Mouse (Mus musculus): ENCODE measurements around the gene Optc. TPM values are rescaled to one million over a fixed set of nuclear protein-coding genes. Genes with fewer than 3 reads are reported as not detected.

Optc gene
- 3.0 and 3.9 TPM in 2 replicates for polyA plus RNA-seq (2015; fragmentation: Nextera tagmentation; extraction: Ambion mirVana)

- H3K4me1 ChIP-seq (replicated peaks): peaks cover 33% of the 10 kb centered on the region
- H3K36me3 ChIP-seq: no peaks in the 10 kb centered on the region
- H3K4me3 ChIP-seq: peak within 1 kb of the TSS; percentile 42
- WGBS: 2% methylated on average over 30 of the region's 30 CpGs
- ATAC-seq (ENCODE audit: low FRiP score, low read depth): peak; percentile 89
- peak within 1 kb of the TSS; percentile 85 for H3K27ac ChIP-seq (replicated peaks)
- H3K27me3 ChIP-seq: no peaks in the 10 kb centered on the region
- peak within 1 kb of the TSS; percentile 64 for H3K9ac ChIP-seq
- no peaks in the 10 kb centered on the region for H3K9me3 ChIP-seq
- peak within 1 kb of the TSS; percentile 90 for H3K4me2 ChIP-seq
Measured at GRCm38 (mm10) chr1:133907949-133908658, at the start of gene Optc. Optc (minus strand) TSS chr1:133907999.

DNA sequence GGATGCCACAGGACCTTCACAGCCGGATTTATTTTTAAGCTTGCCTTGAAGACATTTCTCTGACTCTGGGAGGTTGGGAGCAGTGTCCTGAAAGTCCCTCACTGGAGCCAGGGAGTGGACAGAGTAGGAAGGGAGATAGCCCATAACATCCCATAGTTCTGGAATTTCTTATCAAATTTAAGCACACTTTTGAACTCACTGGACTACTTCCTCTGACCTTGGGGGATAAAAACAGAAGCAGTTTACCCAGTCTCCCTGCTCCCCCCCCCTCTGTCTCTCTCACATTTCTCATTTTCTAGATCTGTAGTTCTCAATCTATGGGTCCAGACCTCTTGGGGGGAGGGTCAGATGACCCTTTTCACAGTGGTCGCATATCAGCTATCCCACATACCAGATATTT is 46.2 kb upstream of the Optc start:
- no peaks in the 10 kb centered on the region for H3K27me3 ChIP-seq
- H3K4me1 ChIP-seq (replicated peaks): peaks cover 8% of the 10 kb centered on the region
- H3K9ac ChIP-seq: no peak overlapping the region
- no peaks in the 10 kb centered on the region for H3K36me3 ChIP-seq
- peak overlapping the region; percentile 1; the same call in 1 of the 2 replicates for H3K4me2 ChIP-seq
- 68% methylated on average over 2 of the region's 2 CpGs for WGBS
- no peak for ATAC-seq (ENCODE audit: low FRiP score, low read depth)
- H3K4me3 ChIP-seq: no peak overlapping the region
- peak overlapping the region; percentile 46 for H3K27ac ChIP-seq (replicated peaks)
- no peaks in the 10 kb centered on the region for H3K9me3 ChIP-seq

GRCm38 (mm10) chr1:133953261-133953742 is 45.5 kb upstream of the Optc start:
- 39% methylated on average over 9 of the region's 9 CpGs for WGBS
- Histone ChIP-seq H3K36me3 (no peaks in the 10 kb centered on the region), H3K27me3 (no peaks in the 10 kb centered on the region), H3K9ac (no peak overlapping the region), H3K4me1 (replicated peaks) (peaks cover 8% of the 10 kb centered on the region), H3K9me3 (no peaks in the 10 kb centered on the region), H3K27ac (replicated peaks) (peak overlapping the region; percentile 46), H3K4me2 (peak overlapping the region; percentile 1; the same call in 1 of the 2 replicates), H3K4me3 (no peak overlapping the region)
- no peak for ATAC-seq (ENCODE audit: low FRiP score, low read depth)

DNA sequence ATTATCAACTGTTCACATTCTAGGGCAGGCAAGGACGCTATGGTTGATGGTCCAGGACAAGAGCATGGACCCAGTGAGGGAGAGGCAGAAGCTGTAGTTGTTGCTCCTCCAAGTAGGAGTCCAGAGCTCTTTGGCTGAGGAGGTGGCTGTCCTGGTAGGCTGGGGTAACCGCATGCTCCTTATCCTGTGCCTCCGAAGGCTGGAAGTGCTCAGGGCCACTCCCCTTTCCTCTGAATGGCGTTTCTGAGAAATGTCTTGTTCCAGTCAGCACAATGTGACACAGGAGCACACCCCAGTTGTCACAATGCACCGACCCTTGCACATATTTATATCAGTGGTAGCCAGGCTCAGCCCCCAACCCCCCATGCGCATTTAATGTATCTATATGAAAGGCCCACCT is 43.8 kb upstream of the Optc start:
- H3K4me3 ChIP-seq: no peak overlapping the region
- H3K27me3 ChIP-seq: no peaks in the 10 kb centered on the region
- WGBS: 70% methylated on average over 6 of the region's 6 CpGs
- H3K36me3 ChIP-seq: no peaks in the 10 kb centered on the region
- no peak overlapping the region for H3K9ac ChIP-seq
- H3K4me2 ChIP-seq: no peak overlapping the region
- no peak for ATAC-seq (ENCODE audit: low FRiP score, low read depth)
- H3K27ac ChIP-seq (replicated peaks): no peak overlapping the region
- no peaks in the 10 kb centered on the region for H3K9me3 ChIP-seq
- H3K4me1 ChIP-seq (replicated peaks): peaks cover 8% of the 10 kb centered on the region

DNA sequence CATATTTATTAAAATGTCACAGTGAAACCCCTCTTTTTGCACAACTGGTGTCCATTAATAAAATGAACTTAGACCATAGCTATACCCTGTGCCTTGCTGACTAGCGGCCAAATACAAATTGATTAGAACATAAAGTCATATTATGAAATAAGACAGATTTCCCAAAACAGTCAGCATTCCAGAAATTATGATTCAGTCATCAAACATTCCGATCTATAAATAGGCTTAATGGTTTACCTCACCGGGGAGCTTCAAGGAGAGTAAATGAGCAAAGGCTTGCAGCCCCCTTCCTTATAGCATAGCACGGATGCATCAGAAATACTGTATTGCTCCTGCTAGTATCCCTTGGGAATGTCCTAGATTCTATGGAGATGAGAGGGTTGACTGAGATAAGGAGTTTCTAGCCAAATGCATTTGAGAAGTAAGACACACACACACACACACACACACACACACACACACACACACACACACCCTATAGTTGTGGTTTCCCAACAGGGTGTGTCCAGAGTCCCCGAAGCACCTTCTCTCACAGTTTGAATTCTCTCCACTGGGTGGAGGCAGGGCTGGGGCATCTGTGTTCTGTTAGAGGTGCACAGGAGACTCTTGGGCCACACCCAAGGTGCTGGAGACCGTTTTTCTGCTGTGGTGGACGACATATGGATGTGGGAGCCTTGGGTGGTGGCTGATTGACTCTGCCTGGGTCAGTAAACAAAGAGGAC is 42.4 kb upstream of the Optc start:
- H3K9me3 ChIP-seq: no peaks in the 10 kb centered on the region
- no peaks in the 10 kb centered on the region for H3K27me3 ChIP-seq
- no peak overlapping the region for H3K9ac ChIP-seq
- H3K27ac ChIP-seq (replicated peaks): no peak overlapping the region
- no peak overlapping the region for H3K4me2 ChIP-seq
- H3K4me1 ChIP-seq (replicated peaks): peaks cover 8% of the 10 kb centered on the region
- WGBS: 70% methylated on average over 7 of the region's 7 CpGs
- ATAC-seq (ENCODE audit: low FRiP score, low read depth): no peak
- H3K36me3 ChIP-seq: no peaks in the 10 kb centered on the region
- H3K4me3 ChIP-seq: no peak overlapping the region

DNA sequence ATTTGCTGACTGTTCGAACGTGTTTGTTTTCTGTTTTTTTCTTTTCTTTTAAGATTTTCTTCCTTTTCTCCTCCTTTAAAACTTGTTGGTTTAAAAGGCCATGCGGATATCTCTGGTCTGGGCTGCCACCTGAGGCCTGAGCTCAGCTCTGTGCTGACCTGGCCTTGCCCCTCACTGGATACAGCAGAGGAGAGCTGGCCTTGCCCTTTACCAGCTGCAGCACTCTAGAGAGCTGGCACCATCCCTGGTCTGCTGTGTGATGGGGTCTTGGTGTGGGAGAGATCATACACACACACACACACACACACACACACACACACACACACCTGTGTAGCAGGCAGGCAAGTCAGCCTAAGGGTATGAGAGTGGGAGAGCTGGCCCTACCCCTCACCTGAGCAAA is 37.3 kb upstream of the Optc start:
- Histone ChIP-seq H3K9ac (no peak overlapping the region), H3K4me1 (replicated peaks) (no peaks in the 10 kb centered on the region), H3K9me3 (no peaks in the 10 kb centered on the region), H3K27me3 (no peaks in the 10 kb centered on the region), H3K4me3 (no peak overlapping the region), H3K4me2 (no peak overlapping the region), H3K36me3 (no peaks in the 10 kb centered on the region), H3K27ac (replicated peaks) (no peak overlapping the region)
- WGBS: 92% methylated on average over 3 of the region's 3 CpGs
- ATAC-seq (ENCODE audit: low FRiP score, low read depth): no peak

DNA sequence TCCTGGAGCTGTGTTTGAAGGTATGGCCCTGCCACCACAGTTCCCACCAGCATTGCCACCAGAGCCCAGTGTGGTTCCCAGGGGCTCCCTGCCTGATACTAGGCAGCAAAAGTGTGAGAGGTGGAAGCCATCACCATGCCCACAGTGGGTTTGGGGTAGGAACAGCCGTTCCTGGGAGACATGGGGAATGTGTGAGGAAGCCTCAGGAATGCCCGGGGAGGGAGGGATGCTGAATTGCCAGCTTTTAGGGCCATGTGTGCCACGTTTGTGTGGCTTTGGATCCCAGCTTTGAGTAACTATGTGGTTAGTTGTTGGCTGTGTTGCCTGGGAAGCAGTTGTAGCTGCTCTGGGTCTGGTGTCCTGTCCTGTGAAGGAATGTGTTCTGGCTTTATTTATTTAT is 34.1 kb upstream of the Optc start:
- 83% methylated on average over 3 of the region's 3 CpGs for WGBS
- H3K27me3 ChIP-seq: no peaks in the 10 kb centered on the region
- no peaks in the 10 kb centered on the region for H3K9me3 ChIP-seq
- no peak overlapping the region for H3K4me2 ChIP-seq
- no peak overlapping the region for H3K27ac ChIP-seq (replicated peaks)
- no peaks in the 10 kb centered on the region for H3K4me1 ChIP-seq (replicated peaks)
- no peak overlapping the region for H3K4me3 ChIP-seq
- H3K36me3 ChIP-seq: no peaks in the 10 kb centered on the region
- no peak overlapping the region for H3K9ac ChIP-seq
- no peak for ATAC-seq (ENCODE audit: low FRiP score, low read depth)

DNA sequence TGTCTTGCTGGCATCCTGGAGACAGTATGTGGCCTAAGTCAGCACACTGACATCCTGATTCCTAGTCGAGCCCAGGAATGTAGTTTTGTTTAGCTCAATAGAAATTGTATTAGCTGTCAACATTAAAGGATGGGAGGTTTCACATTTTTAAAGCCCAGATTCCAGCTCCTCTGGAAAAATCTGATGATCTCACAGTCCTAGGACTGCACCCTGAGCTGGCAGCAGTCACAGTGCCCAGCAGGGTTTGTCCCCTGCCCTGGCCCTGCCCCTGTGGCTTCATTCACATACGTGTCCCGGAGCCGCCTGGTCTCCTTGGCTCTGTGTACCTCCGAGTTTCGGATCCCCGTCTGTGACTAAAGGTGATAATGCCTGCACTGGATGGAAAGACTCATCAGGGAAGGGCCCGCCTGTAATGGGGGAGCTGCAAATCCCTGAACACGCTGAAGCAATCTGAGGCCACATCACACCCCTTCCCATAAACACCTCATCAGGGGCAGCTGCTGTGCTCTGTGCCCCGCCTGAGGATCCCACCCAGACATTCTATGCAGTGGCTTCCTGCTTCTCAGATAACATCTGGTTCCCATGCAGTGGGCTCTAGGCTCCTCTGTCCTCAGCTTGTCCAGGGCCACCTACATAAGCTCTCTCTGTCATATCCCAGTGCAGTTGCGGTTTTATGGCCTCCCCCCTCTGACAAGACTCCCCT is 33.5 kb upstream of the Optc start:
- Histone ChIP-seq H3K27ac (replicated peaks) (no peak overlapping the region), H3K4me2 (no peak overlapping the region), H3K36me3 (no peaks in the 10 kb centered on the region), H3K27me3 (no peaks in the 10 kb centered on the region), H3K4me3 (no peak overlapping the region), H3K9me3 (no peaks in the 10 kb centered on the region), H3K4me1 (replicated peaks) (no peaks in the 10 kb centered on the region), H3K9ac (no peak overlapping the region)
- WGBS: 73% methylated on average over 11 of the region's 11 CpGs
- no peak for ATAC-seq (ENCODE audit: low FRiP score, low read depth)

DNA sequence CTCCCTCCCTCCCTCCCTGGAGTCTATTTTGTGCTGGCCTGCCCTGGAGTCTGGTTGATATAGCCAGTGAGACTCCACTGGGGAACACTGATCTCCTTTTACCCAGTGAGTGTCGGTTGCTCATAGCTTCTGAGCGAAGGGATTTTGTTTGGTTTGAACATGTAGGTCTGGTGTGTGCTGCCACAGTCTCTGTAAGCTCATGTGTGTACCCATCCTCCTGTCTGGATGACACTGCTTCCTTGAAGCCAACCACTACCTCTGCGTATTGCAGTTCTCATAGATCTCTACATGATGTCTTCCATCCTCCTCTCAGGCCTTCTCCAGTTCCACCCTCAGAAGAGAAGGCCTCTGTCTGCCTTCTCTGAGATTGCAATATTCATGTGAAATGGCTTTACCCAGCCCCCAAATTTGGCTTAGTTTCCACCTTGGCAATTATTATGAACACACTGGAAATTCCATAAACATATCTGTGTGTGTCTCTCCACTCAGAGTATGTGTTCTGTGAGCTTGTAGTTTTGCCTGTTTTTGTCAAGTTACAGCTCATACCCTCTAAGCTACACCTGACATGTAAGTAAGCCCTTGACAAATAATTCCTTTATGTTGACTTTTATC is 32.8 kb upstream of the Optc start:
- H3K9ac ChIP-seq: no peak overlapping the region
- no peak overlapping the region for H3K27ac ChIP-seq (replicated peaks)
- H3K4me2 ChIP-seq: no peak overlapping the region
- H3K4me3 ChIP-seq: no peak overlapping the region
- H3K4me1 ChIP-seq (replicated peaks): no peaks in the 10 kb centered on the region
- WGBS: 87% methylated on average over 3 of the region's 3 CpGs
- no peaks in the 10 kb centered on the region for H3K27me3 ChIP-seq
- no peak for ATAC-seq (ENCODE audit: low FRiP score, low read depth)
- H3K9me3 ChIP-seq: no peaks in the 10 kb centered on the region
- H3K36me3 ChIP-seq: no peaks in the 10 kb centered on the region

GRCm38 (mm10) chr1:133939708-133940107 is 31.9 kb upstream of the Optc start:
- WGBS: 87% methylated on average over 8 of the region's 8 CpGs
- Histone ChIP-seq H3K27ac (replicated peaks) (no peak overlapping the region), H3K27me3 (no peaks in the 10 kb centered on the region), H3K36me3 (no peaks in the 10 kb centered on the region), H3K9ac (no peak overlapping the region), H3K4me2 (no peak overlapping the region), H3K4me3 (no peak overlapping the region), H3K4me1 (replicated peaks) (no peaks in the 10 kb centered on the region), H3K9me3 (no peaks in the 10 kb centered on the region)
- no peak for ATAC-seq (ENCODE audit: low FRiP score, low read depth)

DNA sequence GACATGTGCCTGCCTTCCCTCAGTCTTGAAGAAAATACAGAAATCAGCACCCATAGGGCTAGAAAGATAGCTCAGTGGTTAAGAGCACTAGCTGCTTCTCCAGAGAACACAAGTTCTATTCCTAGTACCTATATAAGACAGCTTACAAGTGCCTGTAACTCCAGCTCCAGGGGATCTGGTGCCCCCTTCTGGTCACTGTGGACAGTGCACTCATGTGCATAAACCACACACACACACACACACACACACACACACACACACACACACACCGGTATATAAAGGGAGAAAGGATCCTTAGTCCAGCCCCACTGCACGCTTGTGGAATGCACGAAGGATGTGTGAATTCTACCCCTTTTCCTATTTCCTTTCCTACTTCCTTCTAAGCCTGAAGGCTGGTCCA is 28.4 kb upstream of the Optc start:
- no peaks in the 10 kb centered on the region for H3K27me3 ChIP-seq

More for the DNA sequence above, 28.4 kb upstream of the Optc start:
- H3K9me3 ChIP-seq: no peaks in the 10 kb centered on the region
- H3K27ac ChIP-seq (replicated peaks): no peak overlapping the region
- no peak overlapping the region for H3K9ac ChIP-seq
- WGBS: 97% methylated on average over 3 of the region's 3 CpGs
- no peak overlapping the region for H3K4me2 ChIP-seq
- H3K4me1 ChIP-seq (replicated peaks): no peaks in the 10 kb centered on the region
- H3K4me3 ChIP-seq: no peak overlapping the region
- ATAC-seq (ENCODE audit: low FRiP score, low read depth): no peak
- no peaks in the 10 kb centered on the region for H3K36me3 ChIP-seq
